Mouse (Mus musculus): ENCODE data around the gene Smad3. TPM values are rescaled to one million over a fixed set of nuclear protein-coding genes. Genes with fewer than 3 reads are reported as not detected.

Gene Smad3
- polyA plus RNA-seq, 1 experiment = 25.5 TPM

DNA sequence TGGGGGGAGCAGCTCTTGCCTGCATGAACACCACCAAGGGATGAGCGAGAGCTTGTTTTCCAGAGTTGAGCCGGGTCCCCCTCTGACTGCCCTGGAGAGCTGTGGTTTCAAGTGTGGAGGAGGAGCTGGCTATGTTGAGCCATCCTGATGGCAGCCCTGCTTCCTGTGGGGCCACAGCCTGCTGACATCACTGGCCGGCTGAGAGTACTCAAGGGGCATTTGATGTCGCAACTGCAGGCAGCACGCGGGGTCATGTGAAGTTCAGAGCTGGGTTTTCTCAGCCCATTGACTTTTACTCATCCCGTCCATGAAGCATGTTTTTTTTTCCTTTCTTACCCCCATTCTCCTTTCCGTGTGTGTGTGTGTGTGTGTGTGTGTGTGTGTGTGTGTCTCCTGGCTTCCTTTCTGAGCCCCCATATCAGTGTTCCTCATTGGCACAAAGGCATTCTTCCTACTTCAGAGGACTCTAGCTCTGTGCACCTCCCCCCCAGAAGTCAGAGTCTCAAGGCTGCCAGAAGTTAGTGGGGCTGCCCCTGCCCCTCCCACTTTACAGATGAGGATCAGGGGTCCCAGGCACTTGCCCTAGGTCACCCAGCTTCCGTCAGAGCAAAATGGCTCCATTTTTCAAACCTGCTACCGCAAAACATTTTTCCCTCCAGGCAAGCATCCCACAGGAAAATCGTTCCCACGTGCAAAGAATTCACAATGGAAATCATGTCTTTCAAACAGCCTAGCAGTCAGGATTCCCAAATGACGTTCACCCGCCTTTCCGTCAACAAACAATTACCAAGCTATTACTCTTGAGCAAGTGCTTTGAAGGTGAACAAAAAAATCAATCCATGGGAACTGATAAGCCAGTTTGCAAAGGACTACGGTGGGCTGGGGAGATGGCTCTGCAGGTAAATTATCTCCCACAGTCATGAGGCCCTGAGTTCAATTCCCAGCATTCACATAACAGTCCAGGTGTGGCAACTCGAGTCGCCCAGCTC lies 41.4 kb downstream of the Smad3 start:
- peak; percentile 7 for TF ChIP-seq TCF3 (IDR thresholded peaks at IDR 0.05; ENCODE audit: insufficient read length, low read depth)
- TF ChIP-seq CEBPB (IDR thresholded peaks at IDR 0.05; ENCODE audit: insufficient read depth, poor library complexity, severe bottlenecking) = peak; percentile 99
- TF ChIP-seq POLR2AphosphoS2 (IDR thresholded peaks at IDR 0.05; ENCODE audit: insufficient read length, low read depth) = no peak
- peak; percentile 28 for TF ChIP-seq POLR2A (IDR thresholded peaks at IDR 0.05; ENCODE audit: insufficient read length, low read depth)
- peak in 1 of 3 experiments; percentile 72 for TF ChIP-seq MYOD1 (IDR thresholded peaks at IDR 0.05; ENCODE audit: control insufficient read depth in 1 of 3, insufficient read length in 2 of 3, low read depth in 2 of 3)
- TF ChIP-seq TCF12 (IDR thresholded peaks at IDR 0.05; ENCODE audit: insufficient read depth, poor library complexity, severe bottlenecking) = no peak
- TF ChIP-seq MYOG (IDR thresholded peaks at IDR 0.05; ENCODE audit: control insufficient read depth in 1 of 3, insufficient read depth in 1 of 3, insufficient read length in 2 of 3, low read depth in 2 of 3) = peak in 1 of 3 experiments; percentile 70
- peak overlapping the region; percentile 73 for H3K4me2 ChIP-seq (ENCODE audit: low read depth)
- no peak overlapping the region for H3K4me3 ChIP-seq
- no peak overlapping the region for H3ac ChIP-seq (ENCODE audit: control insufficient read depth, insufficient read length)
- no peaks in the 10 kb centered on the region for H3K36me3 ChIP-seq (ENCODE audit: control insufficient read depth, insufficient read depth)
- H3K27me3 ChIP-seq (ENCODE audit: control insufficient read depth, insufficient read depth, insufficient read length) = no peaks in the 10 kb centered on the region
- H3K79me2 ChIP-seq (ENCODE audit: control insufficient read depth, insufficient read depth) = peaks cover 26% of the 10 kb centered on the region

DNA sequence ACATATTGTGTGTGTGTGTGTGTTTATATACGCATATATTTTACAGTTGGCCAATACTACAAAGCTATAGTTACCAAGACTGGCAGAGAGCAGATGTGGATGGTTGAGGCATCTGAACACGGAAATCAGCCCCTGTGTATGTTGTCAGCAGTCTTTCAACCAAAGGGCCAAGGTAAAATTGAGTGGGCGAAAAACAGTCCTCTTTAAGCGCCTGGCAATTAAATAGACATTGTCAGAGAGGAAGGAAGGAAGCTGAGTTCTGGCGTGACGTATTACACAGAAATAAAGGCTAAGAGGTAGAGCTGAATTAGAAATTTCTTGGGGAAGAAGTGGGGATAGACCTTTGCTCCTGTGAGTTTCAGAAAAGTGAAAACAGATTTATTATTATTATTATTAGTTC lies 43.2 kb downstream of the Smad3 start:
- H3K27me3 ChIP-seq (ENCODE audit: control insufficient read depth, insufficient read depth, insufficient read length) = no peaks in the 10 kb centered on the region
- no peak overlapping the region for H3K4me2 ChIP-seq (ENCODE audit: low read depth)
- H3K36me3 ChIP-seq (ENCODE audit: control insufficient read depth, insufficient read depth) = peaks cover 3% of the 10 kb centered on the region
- no peak overlapping the region for H3K4me3 ChIP-seq
- peaks cover 25% of the 10 kb centered on the region for H3K79me2 ChIP-seq (ENCODE audit: control insufficient read depth, insufficient read depth)
- TF ChIP-seq TCF12 (IDR thresholded peaks at IDR 0.05; ENCODE audit: insufficient read depth, poor library complexity, severe bottlenecking) = no peak
- no peak for TF ChIP-seq REST (IDR thresholded peaks at IDR 0.05; ENCODE audit: insufficient read depth, insufficient read length)
- no peak for TF ChIP-seq SRF (IDR thresholded peaks at IDR 0.05; ENCODE audit: control insufficient read depth, insufficient read length, low read depth)
- no peak for TF ChIP-seq MYOG (IDR thresholded peaks at IDR 0.05; ENCODE audit: control insufficient read depth in 1 of 3, insufficient read depth in 1 of 3, insufficient read length in 2 of 3, low read depth in 2 of 3)
- TF ChIP-seq POLR2AphosphoS2 (IDR thresholded peaks at IDR 0.05; ENCODE audit: insufficient read length, low read depth) = no peak
- TF ChIP-seq MYOD1 (IDR thresholded peaks at IDR 0.05; ENCODE audit: control insufficient read depth in 1 of 3, insufficient read length in 2 of 3, low read depth in 2 of 3) = no peak
- no peak for TF ChIP-seq MAX (IDR thresholded peaks at IDR 0.05; ENCODE audit: low read depth)
- TF ChIP-seq POLR2A (IDR thresholded peaks at IDR 0.05; ENCODE audit: insufficient read length, low read depth) = no peak
- no peak for TF ChIP-seq TCF3 (IDR thresholded peaks at IDR 0.05; ENCODE audit: insufficient read length, low read depth)
- TF ChIP-seq CEBPB (IDR thresholded peaks at IDR 0.05; ENCODE audit: insufficient read depth, poor library complexity, severe bottlenecking) = no peak
- TF ChIP-seq USF1 (IDR thresholded peaks at IDR 0.05; ENCODE audit: low read depth) = no peak
- TF ChIP-seq E2F4 (IDR thresholded peaks at IDR 0.05; ENCODE audit: insufficient read depth) = no peak
- no peak overlapping the region for H3ac ChIP-seq (ENCODE audit: control insufficient read depth, insufficient read length)

DNA sequence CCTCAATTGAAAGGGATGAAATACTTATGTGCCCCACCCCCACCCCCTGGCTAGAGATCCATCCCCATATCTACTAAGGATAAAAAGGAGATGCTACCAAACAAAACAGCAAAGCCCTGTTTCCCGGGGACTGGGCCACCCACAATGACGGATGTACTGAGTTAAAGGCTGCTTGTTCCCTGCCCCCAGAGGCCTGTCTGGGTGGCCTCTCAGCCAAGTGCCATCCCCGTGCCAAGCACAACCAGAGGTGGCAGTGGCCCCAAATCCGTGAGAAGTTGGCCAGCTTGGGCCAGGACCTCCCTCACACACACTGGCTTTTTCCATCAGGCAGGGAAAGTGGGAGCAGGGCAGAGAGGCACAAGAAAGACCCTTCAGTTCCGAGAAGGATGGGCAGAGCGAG lies 45.0 kb downstream of the Smad3 start:
- Histone ChIP-seq H3K79me2 (ENCODE audit: control insufficient read depth, insufficient read depth) (peaks cover 33% of the 10 kb centered on the region), H3ac (ENCODE audit: control insufficient read depth, insufficient read length) (no peak overlapping the region), H3K36me3 (ENCODE audit: control insufficient read depth, insufficient read depth) (peaks cover 3% of the 10 kb centered on the region), H3K4me3 (no peak overlapping the region), H3K27me3 (ENCODE audit: control insufficient read depth, insufficient read depth, insufficient read length) (no peaks in the 10 kb centered on the region), H3K4me2 (ENCODE audit: low read depth) (no peak overlapping the region)
- no peak for TF ChIP-seq USF1 (IDR thresholded peaks at IDR 0.05; ENCODE audit: low read depth)
- no peak for TF ChIP-seq SRF (IDR thresholded peaks at IDR 0.05; ENCODE audit: control insufficient read depth, insufficient read length, low read depth)
- no peak for TF ChIP-seq POLR2AphosphoS2 (IDR thresholded peaks at IDR 0.05; ENCODE audit: insufficient read length, low read depth)
- TF ChIP-seq MYOG (IDR thresholded peaks at IDR 0.05; ENCODE audit: control insufficient read depth in 1 of 3, insufficient read depth in 1 of 3, insufficient read length in 2 of 3, low read depth in 2 of 3) = no peak
- no peak for TF ChIP-seq TCF3 (IDR thresholded peaks at IDR 0.05; ENCODE audit: insufficient read length, low read depth)
- TF ChIP-seq E2F4 (IDR thresholded peaks at IDR 0.05; ENCODE audit: insufficient read depth) = no peak
- no peak for TF ChIP-seq REST (IDR thresholded peaks at IDR 0.05; ENCODE audit: insufficient read depth, insufficient read length)
- TF ChIP-seq TCF12 (IDR thresholded peaks at IDR 0.05; ENCODE audit: insufficient read depth, poor library complexity, severe bottlenecking) = no peak
- TF ChIP-seq MYOD1 (IDR thresholded peaks at IDR 0.05; ENCODE audit: control insufficient read depth in 1 of 3, insufficient read length in 2 of 3, low read depth in 2 of 3) = no peak
- TF ChIP-seq CEBPB (IDR thresholded peaks at IDR 0.05; ENCODE audit: insufficient read depth, poor library complexity, severe bottlenecking) = no peak
- TF ChIP-seq POLR2A (IDR thresholded peaks at IDR 0.05; ENCODE audit: insufficient read length, low read depth) = no peak
- no peak for TF ChIP-seq MAX (IDR thresholded peaks at IDR 0.05; ENCODE audit: low read depth)

DNA sequence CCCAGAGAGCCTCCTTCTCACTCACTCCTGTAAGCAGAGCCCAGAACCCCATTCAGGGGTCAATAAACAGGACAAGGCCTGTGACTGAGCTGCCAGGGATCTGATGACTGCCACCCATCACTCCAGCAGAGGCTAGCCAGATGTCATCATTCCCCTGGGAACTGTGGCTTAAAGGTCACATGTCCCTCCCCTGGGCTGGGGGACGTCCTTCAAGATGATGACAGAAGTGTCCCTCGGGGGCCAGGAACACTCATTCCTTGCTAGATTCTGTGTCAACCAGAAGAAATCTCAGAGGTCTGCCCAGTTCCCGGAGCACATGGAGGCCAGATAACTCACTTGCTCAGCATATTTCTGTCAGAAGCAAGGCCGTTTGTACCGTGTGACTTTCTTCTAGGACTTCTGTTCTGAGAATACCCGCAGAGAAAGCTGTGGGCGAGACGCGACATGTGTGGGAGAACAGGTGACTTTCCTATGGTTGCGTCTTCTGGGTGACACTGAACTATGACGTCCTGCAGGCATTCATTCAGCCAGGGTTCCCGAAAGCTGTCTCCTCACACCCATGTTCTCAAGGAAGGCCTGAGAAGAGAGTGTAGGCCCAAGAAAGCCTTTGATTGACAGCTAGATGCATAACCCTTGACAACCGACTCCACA lies 46.1 kb downstream of the Smad3 start:
- Histone ChIP-seq H3K79me2 (ENCODE audit: control insufficient read depth, insufficient read depth) (peaks cover 33% of the 10 kb centered on the region), H3K27me3 (ENCODE audit: control insufficient read depth, insufficient read depth, insufficient read length) (no peaks in the 10 kb centered on the region), H3ac (ENCODE audit: control insufficient read depth, insufficient read length) (no peak overlapping the region), H3K4me3 (no peak overlapping the region), H3K4me2 (ENCODE audit: low read depth) (no peak overlapping the region), H3K36me3 (ENCODE audit: control insufficient read depth, insufficient read depth) (peaks cover 3% of the 10 kb centered on the region)
- no peak for TF ChIP-seq USF1 (IDR thresholded peaks at IDR 0.05; ENCODE audit: low read depth)
- no peak for TF ChIP-seq TCF3 (IDR thresholded peaks at IDR 0.05; ENCODE audit: insufficient read length, low read depth)
